13 mouse cellular contexts compared by ENCODE assay signal in genomic region chr10:86248131-86248740, GRCm38 (mm10).
"Had no signal": no experiment of that assay in that cellular context is flagged by ENCODE, and none has a peak within 500 bp of the region (broad histone marks: within the 10 kb centered on the region; RNA-seq: fewer than 3 reads in every experiment).

No protein-coding gene starts in this region.

- H3K27ac ChIP-seq: limb, embryonic 12.5 days; liver, embryonic 13.5 days; lung, embryonic 15.5 days; midbrain, embryonic 13.5 days had no signal

- ATAC-seq: liver, postnatal 0 days; midbrain, embryonic 13.5 days had no signal

- H3K4me3 ChIP-seq: limb, embryonic 12.5 days; liver, embryonic 13.5 days; lung, embryonic 15.5 days; midbrain, embryonic 13.5 days had no signal

- DNase-seq: kidney, adult 8-10 months; kidney, postnatal 25 days; layer of hippocampus, adult 9-11 months; liver; liver, embryonic 13.5 days; liver, postnatal 0 days; right cerebral cortex, adult 18-20 months; spleen, adult 18-20 months; thymus, adult 2 months; thymus, postnatal 25 days had no signal
